Mouse (Mus musculus): Measurements from ENCODE around the gene Fam217a.
"Not testable (repeated sequence)": the region's sequence is repeated elsewhere in the genome, so short reads cannot be mapped to it uniquely, and the experiment has no call there.

The Fam217a gene

DNA sequence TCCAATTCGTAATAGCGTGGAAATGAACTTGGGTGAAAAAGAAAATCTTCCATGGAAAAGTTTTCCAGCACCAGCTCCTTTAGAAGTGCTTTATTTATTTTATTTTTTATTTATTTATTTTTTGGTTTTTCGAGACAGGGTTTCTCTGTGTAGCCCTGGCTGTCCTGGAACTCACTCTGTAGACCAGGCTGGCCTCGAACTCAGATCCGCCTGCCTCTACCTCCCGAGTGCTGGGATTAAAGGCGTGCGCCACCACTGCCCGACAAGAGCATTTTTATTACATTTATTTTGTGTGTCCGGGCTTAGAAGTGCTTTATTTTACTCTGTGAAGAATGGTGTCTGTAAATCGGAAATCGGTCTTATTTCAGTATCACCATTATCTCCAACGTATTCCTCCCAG is 49.4 kb downstream of the Fam217a start:
- not testable (repeated sequence) for DNase-seq (ENCODE audit: low read depth, low spot score)

DNA sequence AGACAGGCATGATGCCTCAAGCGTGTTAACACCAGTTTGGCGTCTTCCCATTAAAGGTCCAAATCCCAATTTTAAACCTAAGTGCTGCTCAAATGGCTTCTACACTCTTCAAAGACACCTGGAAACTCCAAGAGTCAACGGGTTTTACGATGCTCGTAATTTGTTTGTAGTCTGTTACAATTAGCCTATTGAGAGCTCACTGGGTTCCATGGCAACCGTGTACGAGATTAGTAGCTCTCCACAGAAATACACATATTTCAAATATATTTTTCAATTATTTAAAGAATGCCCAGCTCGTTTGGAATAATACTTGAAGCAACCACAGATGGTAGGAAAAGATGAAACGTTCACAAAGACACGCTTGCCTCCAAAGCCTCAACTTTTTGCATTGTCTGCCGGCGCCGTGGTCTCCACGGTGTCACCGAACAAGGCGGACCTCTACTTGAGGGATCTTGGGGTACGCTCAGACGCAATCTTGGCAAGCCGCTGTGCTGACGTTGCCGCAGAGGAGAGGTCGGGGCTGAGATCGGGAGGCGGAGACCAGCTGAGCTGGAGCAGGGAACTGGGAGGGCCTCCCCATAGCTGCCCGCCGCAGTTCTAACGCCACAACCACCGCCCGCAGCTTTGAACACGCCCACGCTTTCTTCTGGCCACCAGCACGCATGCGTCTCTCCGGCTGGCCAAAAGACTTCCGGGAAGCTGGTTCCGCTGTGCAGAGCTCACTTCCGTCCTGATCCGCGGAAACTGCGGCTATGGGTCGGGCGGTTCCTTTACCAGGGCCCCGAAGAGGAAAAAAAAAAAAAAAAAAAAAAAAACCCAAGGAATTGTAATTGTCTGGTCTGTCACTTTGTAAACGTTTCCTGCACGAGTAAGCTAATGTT is 50.1 kb downstream of the Fam217a start:
- peak; percentile 98 for DNase-seq (ENCODE audit: low read depth, low spot score)

DNA sequence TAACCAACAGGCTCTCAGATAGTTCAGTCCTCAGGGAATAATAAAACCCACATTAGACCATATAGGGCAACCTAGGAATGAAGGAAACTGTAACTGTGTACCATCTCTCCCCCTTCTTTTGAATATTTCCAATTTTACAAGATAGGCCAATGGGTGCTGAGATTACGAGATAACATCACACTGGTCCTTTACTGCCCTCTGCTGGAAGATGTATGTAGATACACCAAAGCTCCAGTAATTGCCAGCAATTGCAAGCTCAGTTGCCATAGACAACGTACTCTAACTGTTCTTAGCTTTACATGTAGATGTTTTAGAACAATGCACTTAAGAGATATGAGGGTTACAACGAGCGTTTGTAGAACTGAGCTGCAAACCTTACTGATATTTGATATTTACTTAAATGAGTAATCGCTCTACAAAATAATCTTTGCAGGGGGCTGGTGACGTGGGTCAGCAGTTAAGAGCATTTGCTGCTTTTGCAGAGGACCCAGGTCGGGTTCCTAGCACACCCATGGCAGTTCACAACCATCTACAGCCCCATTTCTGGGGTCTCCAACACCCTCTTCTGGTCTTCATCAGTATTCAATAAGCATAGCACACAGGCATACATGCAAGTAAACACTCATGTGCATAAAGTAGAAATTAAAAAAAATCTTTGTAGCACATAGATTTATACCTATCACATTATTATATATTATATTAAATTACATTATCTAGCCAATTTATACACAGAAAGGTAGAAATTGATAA is 59.5 kb downstream of the Fam217a start:
- peak; percentile 74 for DNase-seq (ENCODE audit: low read depth, low spot score)

- peak; percentile 79 for DNase-seq (ENCODE audit: low read depth, low spot score)
Observed at GRCm38 (mm10) chr13:34861166-34861565, 62.9 kb downstream of the Fam217a start.
